Mouse (Mus musculus): ENCODE data around the gene Sgpl1.

Gene Sgpl1

GRCm38 (mm10) chr10:61080227-61080930 is 67.1 kb downstream of the Sgpl1 start:
- no peak for DNase-seq

- no peak for DNase-seq
Observed at GRCm38 (mm10) chr10:61075607-61076006, 71.9 kb downstream of the Sgpl1 start.

- DNase-seq: no peak
Observed at GRCm38 (mm10) chr10:61074643-61075042, 72.9 kb downstream of the Sgpl1 start.

- peak; percentile 55 for DNase-seq
Observed at GRCm38 (mm10) chr10:61072324-61072723, 75.2 kb downstream of the Sgpl1 start.

- no peak for DNase-seq
Observed at GRCm38 (mm10) chr10:61069248-61069647, 78.3 kb downstream of the Sgpl1 start.

GRCm38 (mm10) chr10:61068436-61069192 is 78.9 kb downstream of the Sgpl1 start:
- peak; percentile 39 for DNase-seq

- DNase-seq: peak; percentile 33
Observed at GRCm38 (mm10) chr10:61065287-61066005, 82.1 kb downstream of the Sgpl1 start.

GRCm38 (mm10) chr10:61064635-61065034 is 82.9 kb downstream of the Sgpl1 start:
- DNase-seq: no peak

- no peak for DNase-seq
Observed at GRCm38 (mm10) chr10:61063271-61063864, 84.1 kb downstream of the Sgpl1 start.

- DNase-seq: no peak
Observed at GRCm38 (mm10) chr10:61059543-61060110, 87.9 kb downstream of the Sgpl1 start.

GRCm38 (mm10) chr10:61059101-61059500 is 88.4 kb downstream of the Sgpl1 start:
- no peak for DNase-seq

- no peak for DNase-seq
Observed at GRCm38 (mm10) chr10:61056661-61057060, 90.8 kb downstream of the Sgpl1 start.

GRCm38 (mm10) chr10:61051993-61052613 is 95.4 kb downstream of the Sgpl1 start:
- DNase-seq: peak; percentile 64
